Mouse (Mus musculus) hindbrain, embryonic 11.5 days (tissue): ENCODE measurements around the gene Sipa1l1. TPM values are rescaled to one million over a fixed set of nuclear protein-coding genes. Genes with fewer than 3 reads are reported as not detected.
A peak's percentile ranks its signal among the peaks of the same experiment; 100 is the strongest.

ENCODE experiments used
- ATAC-seq: fragments of 200-750 bp; cut with Nextera tagmentation; 2 replicates; pipeline ENCODE4 v1.8.0; 2017; ENCODE audit warnings: mild to moderate bottlenecking, moderate TSS enrichment, moderate library complexity; ENCODE audit not compliant: low FRiP score
- DNase-seq: peaks from one replicate; pipeline ENCODE4 v3.0.0-alpha.2; 2015; ENCODE audit warnings: low spot score
- H3K27ac ChIP-seq: fragments of 300-500 bp; sonication (generic); 2 replicates; pipeline ENCODE4 v1.5.1; 2014; ENCODE audit warnings: mild to moderate bottlenecking, low read depth, low read length
- H3K27me3 ChIP-seq: fragments of 300-500 bp; sonication (generic); 2 replicates; pipeline ENCODE4 v1.6.1; 2014; ENCODE audit warnings: mild to moderate bottlenecking, low read length, moderate library complexity, mixed read lengths; ENCODE audit not compliant: control insufficient read depth, insufficient read depth
- H3K36me3 ChIP-seq: fragments of 300-500 bp; sonication (generic); 2 replicates; pipeline ENCODE4 v1.6.1; 2014; ENCODE audit warnings: mild to moderate bottlenecking, low read length, moderate library complexity, mixed read lengths; ENCODE audit not compliant: control insufficient read depth, insufficient read depth
- H3K4me1 ChIP-seq: fragments of 300-500 bp; sonication (generic); replicated peaks from 2 replicates; pipeline ENCODE4 v1.6.1; 2014; ENCODE audit warnings: low read length, mixed read lengths; ENCODE audit not compliant: control insufficient read depth, insufficient read depth
- H3K4me2 ChIP-seq: fragments of 300-500 bp; sonication (generic); replicated peaks from 2 replicates; pipeline ENCODE4 v1.6.1; 2014; ENCODE audit warnings: mild to moderate bottlenecking, low read depth, low read length
- H3K4me3 ChIP-seq: fragments of 300-500 bp; sonication (generic); 2 replicates; pipeline ENCODE4 v1.5.1; 2014; ENCODE audit warnings: low read depth, low read length
- H3K9ac ChIP-seq: fragments of 300-500 bp; sonication (generic); 2 replicates; pipeline ENCODE4 v1.6.1; 2014; ENCODE audit warnings: low read depth, low read length
- H3K9me3 ChIP-seq: fragments of 300-500 bp; sonication (generic); 2 replicates; pipeline ENCODE4 v1.6.1; 2016; ENCODE audit warnings: low read length; ENCODE audit not compliant: control insufficient read depth
- WGBS: fragments of 180-500 bp; shearing (Covaris S2); extraction: QIAGEN DNeasy Blood & Tissue Kit; methylation state at CpG from one replicate; pipeline ENCODE4 v1.1.7; 2014; 5-methylcytosine and 5-hydroxymethylcytosine counted together
- polyA plus RNA-seq: library from polyadenylated mRNA; unstranded; fragments of >200 nt; fragmentation: Nextera tagmentation; extraction: Ambion mirVana; gene quantifications from 2 replicates; pipeline ENCODE4 v1.2.1, GENCODE M21; 2014

The Sipa1l1 gene
- polyA plus RNA-seq, 1 experiment from 2014 or later: 30.8 TPM

GRCm38 (mm10) chr12:82495936-82496335 lies 326.8 kb downstream of the Sipa1l1 start:
- ATAC-seq: no peak
- no peak for DNase-seq
- no peak overlapping the region for H3K4me3 ChIP-seq
- H3K36me3 ChIP-seq: no peaks in the 10 kb centered on the region
- no peaks in the 10 kb centered on the region for H3K9me3 ChIP-seq
- 83% methylated on average over 4 of the region's 4 CpGs for WGBS
- no peaks in the 10 kb centered on the region for H3K4me1 ChIP-seq
- H3K27ac ChIP-seq: no peak overlapping the region
- H3K27me3 ChIP-seq: no peaks in the 10 kb centered on the region
- H3K4me2 ChIP-seq: no peak overlapping the region
- H3K9ac ChIP-seq: no peak overlapping the region

DNA sequence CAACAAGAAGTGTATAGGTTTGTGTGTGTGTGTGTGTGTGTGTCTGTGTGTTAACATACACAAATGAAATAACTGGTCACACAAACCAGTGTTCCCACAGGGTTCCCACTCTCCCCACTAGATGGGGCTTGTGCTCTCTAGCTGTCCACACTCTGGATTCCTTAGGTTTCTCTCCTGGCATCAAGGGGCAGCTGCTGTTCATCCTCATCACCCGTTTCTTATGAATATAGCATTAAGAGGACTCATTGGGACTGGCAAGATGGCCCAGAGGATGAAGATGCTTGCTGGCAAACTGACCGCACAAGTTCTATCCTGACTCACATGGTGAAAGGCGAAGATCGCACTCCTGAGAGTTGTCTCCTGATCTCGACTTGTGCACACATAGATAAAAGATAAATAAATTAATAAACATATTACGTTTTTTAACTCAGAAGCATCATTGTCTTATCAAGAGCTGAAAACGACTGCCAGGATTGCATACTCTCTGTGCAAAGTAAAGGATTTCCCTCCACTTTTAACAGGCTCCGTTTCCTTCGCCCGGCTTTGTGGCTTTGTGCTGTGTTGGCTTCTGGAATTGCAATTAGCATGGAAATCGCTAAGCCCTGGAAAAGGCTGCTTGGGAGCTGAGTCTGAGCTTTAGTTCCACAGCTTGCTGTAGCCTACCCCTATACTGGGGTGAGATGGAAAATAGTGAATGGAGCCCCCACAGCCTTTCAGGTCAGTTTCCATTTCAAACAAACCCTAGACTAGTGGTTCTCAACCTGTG lies 328.9 kb downstream of the Sipa1l1 start:
- ATAC-seq: peak; percentile 71; the same call in 1 of the 2 replicates
- Histone ChIP-seq H3K27ac (no peak overlapping the region), H3K36me3 (no peaks in the 10 kb centered on the region), H3K27me3 (no peaks in the 10 kb centered on the region), H3K4me3 (no peak overlapping the region; the same call in 1 of the 2 replicates), H3K4me1 (no peaks in the 10 kb centered on the region), H3K9ac (no peak overlapping the region), H3K9me3 (no peaks in the 10 kb centered on the region), H3K4me2 (peak overlapping the region; percentile 31)
- peak; percentile 77 for DNase-seq
- WGBS: 36% methylated on average over 11 of the region's 11 CpGs

DNA sequence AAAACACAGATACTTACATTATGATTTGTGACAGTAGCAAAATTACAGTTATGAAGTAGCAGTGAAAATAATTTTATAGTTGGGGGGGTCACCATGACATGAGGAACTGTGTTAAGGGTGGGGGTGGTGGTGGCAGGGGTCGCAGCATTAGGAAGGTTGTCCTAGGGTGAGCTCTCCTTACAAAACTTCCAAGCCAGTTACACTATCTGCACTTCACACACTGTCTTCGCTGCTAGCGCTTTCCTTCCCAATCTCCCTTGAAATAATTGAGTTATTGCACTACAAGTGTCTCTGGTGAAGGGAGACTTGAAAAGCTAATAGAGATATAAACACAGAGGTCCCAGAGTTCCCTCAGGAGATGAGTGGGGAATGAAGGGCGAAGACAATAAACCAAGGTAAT lies 329.6 kb downstream of the Sipa1l1 start:
- Histone ChIP-seq H3K4me1 (no peaks in the 10 kb centered on the region), H3K4me2 (no peak overlapping the region), H3K27ac (no peak overlapping the region), H3K9ac (no peak overlapping the region), H3K36me3 (no peaks in the 10 kb centered on the region), H3K27me3 (no peaks in the 10 kb centered on the region), H3K9me3 (no peaks in the 10 kb centered on the region), H3K4me3 (no peak overlapping the region)
- ATAC-seq (no peak), DNase-seq (no peak)
- 82% methylated on average over 4 of the region's 4 CpGs for WGBS

DNA sequence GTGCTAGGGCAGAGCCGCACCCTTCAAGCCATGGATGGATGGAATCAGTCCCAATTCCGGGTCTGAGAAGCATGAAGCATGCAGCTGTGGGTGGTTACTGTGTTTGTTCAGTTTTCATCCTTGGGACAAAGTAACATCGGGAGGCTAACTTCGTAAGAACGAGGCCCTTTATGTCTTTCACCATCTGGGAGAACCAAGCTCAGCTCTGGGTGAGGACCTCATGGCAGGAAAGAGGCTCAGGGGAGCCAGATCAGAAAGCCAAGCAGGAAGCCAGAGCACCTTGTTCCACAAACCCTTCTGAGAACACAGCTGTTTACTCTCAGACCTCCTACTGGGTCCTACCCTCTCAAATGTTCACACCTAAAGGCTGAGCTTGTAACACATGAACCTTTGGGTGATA lies 330.6 kb downstream of the Sipa1l1 start:
- DNase-seq: no peak
- Histone ChIP-seq H3K9ac (no peak overlapping the region), H3K27ac (no peak overlapping the region), H3K9me3 (no peaks in the 10 kb centered on the region), H3K27me3 (no peaks in the 10 kb centered on the region), H3K36me3 (no peaks in the 10 kb centered on the region), H3K4me2 (no peak overlapping the region), H3K4me1 (no peaks in the 10 kb centered on the region), H3K4me3 (no peak overlapping the region)
- no peak for ATAC-seq
- 80% methylated on average over 5 of the region's 5 CpGs for WGBS
